Mouse (Mus musculus): Measurements from ENCODE around the gene Oas1c.

- TF ChIP-seq CTCF (IDR thresholded peaks at IDR 0.05; ENCODE audit: low read depth, low read length) (no peak), POLR2A (IDR thresholded peaks at IDR 0.05; ENCODE audit: insufficient read depth, low read length) (peak; percentile 51), EP300 (IDR thresholded peaks at IDR 0.05; ENCODE audit: insufficient read depth, low read depth, low read length) (no peak)
These were observed at the start of gene Oas1c for GRCm38 (mm10) chr5:120811951-120812819.

All from ES-Bruce4 (cell line).